Mouse (Mus musculus) regulatory T cell (primary cell): ENCODE results near the gene Slc6a16.
"Not testable (repeated sequence)": the region's sequence is repeated elsewhere in the genome, so short reads cannot be mapped to it uniquely, and the experiment has no call there.

Source experiments
- in situ Hi-C: fragments of 300-600 bp; cut with MboI, MseI; formaldehyde crosslinking; loops from one replicate; pipeline ENCODE4 v1.15.1; 2025; ENCODE audit warnings: high pct_unique_total_duplicates

Gene Slc6a16

DNA sequence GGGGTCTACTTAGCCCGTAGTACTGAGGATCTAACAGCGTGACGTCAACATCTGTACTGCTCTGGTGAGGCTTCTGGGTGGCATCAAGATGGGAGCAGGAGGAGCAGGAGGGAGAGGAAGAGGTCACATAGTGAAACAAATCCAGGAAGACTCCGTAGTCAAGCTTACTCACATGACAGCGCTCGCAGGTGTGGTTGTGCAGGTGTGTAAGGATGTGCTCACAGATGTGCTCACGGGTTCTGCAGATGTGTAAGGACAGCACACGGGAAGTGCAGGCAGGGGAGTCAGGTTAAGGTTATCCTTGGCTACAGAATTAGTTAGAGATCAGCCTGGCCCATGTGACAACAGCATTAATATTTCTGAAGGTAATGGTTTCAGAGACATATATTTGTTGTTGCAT, 12.9 kb downstream of the Slc6a16 start:
- in situ Hi-C loops: no loop called here

DNA sequence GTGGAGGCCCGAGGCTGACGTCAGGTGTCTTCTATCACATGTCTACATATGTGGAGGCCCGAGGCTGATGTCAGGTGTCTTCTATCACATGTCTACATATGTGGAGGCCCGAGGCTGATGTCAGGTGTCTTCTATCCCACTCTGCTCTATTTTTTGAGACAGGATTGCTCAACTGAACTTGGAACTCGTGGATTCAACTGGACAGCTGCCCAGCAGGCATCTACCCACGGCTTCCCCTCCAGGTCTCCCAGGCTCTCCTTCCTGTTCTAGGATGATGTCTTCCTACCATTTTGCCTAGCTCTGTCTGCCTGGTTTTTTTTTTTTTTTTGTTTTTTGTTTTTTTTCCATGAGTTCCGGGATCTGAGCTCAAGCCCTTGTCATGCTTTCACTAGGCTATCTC, 14.9 kb downstream of the Slc6a16 start:
- in situ Hi-C loops: not testable (repeated sequence)

- in situ Hi-C loops: no loop called here
Observed at GRCm38 (mm10) chr7:45257063-45257840, 16.4 kb downstream of the Slc6a16 start.

GRCm38 (mm10) chr7:45259281-45259680, 18.4 kb downstream of the Slc6a16 start:
- in situ Hi-C loops: no loop called here

GRCm38 (mm10) chr7:45262266-45262665, 21.4 kb downstream of the Slc6a16 start:
- in situ Hi-C loops: no loop called here

GRCm38 (mm10) chr7:45263006-45263607, 22.2 kb downstream of the Slc6a16 start:
- in situ Hi-C loops: no loop called here

DNA sequence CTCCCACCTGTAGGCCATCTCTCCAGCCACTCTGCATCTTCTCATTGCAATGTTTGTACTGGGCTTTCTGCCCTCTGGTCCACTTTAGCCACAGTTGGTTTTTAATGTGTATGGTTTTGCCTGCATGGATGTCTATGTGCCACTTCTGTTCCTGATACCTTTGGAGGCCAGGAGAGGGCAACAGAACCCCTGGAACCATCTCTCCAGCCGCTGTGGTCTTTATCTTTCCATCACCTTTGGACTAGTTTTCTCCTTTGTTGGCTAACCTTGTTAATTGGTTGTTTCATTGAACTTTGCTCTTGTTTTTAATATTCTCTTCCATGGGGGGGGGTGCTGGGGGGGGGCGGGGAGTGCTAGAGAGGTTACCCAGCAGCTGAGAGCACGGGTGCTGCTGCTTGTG, 23.5 kb downstream of the Slc6a16 start:
- in situ Hi-C loops: no loop called here

DNA sequence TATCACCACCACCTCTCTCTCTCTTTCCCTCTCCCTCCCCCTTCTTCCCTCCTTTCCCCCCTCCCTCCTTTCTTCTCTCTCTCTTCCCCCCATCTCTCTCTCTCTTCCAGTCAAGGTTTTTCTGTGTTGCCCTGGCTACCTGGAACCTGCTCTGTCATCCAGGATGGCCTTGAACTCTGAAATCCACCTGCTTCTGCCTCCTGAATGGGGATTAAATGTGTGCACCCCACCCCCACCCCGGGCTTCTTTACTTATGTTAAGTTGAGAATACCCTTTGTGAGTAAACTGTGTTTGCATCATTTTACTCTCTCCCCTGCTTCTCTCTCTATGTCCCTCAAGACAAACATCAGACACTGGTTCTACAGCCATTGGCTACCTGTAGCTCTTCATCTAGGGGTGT, 24.6 kb downstream of the Slc6a16 start:
- in situ Hi-C loops: no loop called here

- in situ Hi-C loops: loop anchor here (10.0 kb wide), 1 partner anchor 882 kb away; no protein-coding TSS in a partner anchor
Observed at GRCm38 (mm10) chr7:45272786-45273412, 32.0 kb downstream of the Slc6a16 start.

- in situ Hi-C loops: loop anchor here (10.0 kb wide), 1 partner anchor 881 kb away; no protein-coding TSS in a partner anchor
Observed at GRCm38 (mm10) chr7:45273672-45274071, 32.8 kb downstream of the Slc6a16 start.

DNA sequence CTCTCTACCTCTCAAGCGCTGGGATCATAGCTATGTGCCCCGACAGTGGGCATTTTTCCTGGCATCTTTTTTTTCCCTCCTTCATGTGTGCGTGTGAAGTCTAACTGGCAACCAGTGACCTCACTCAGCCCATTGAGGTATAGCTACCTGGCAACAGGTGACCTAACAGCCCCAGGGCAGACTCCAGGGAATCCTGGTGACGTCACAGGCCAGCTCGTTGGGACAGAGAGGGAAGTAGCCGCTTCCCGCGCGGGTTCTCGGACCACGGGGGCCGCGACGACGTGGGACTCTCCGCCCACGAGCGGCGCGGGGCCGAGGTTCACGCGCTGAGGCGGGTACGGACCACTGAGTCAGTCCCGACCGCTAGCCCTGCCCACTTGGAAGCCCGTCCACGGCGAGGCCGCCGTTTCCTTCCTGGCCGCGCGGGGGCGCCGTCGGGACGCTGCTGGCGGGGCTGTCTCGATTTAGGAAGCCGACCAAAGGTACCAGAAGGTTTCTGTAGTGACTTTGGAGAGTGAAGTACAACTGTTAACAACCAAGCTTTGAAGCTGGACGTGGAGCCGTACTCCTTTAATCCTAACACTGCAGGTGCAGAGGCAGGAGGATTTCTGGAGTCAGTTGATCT, 36.4 kb downstream of the Slc6a16 start, which contains the start of gene Slc6a21:
Slc6a21 (plus strand) TSS at position 378 of the 625 bp plus-strand sequence.
- in situ Hi-C loops: loop anchor here (10.0 kb wide), 1 partner anchor 878 kb away; no protein-coding TSS in a partner anchor

DNA sequence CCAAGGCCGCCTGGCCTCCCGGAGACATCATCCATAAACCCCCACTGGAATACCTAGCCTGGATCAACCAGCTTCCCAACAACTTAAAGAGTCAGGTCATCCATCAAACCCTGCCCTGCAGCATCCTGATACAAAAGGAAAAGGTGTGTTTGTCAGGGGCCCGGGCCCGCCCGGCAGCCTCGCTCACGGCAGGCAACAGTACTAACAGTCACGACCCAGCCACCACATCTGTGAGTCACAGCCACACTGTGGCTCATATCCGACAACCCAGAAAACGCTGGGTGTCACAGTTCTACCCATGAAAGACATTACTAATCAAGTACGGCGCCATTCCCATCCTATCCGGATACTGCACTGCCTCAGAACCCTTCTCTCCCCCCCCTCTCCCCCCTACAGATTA, 45.6 kb downstream of the Slc6a16 start:
- in situ Hi-C loops: no loop called here

GRCm38 (mm10) chr7:45296626-45297025, 55.7 kb downstream of the Slc6a16 start:
- in situ Hi-C loops: no loop called here

DNA sequence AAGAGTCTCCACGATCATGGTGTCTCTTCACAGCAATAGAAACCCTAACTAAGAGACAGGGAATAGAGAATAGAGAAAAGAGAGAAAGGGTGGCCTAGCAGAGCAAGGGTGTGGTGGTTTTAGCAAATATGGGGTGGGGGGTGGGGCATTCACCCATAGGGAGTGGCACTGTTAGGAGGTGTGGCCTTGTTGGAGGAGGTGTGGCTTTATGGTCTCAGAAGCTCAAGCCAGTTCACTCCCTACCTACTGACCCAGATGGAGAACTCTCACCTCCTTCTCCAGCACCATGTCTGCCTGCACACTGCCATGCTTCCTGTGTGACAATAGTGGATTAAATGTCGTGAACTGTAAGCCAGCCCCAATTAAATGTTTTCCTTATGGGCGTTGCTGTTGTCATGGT, 56.7 kb downstream of the Slc6a16 start:
- in situ Hi-C loops: no loop called here

DNA sequence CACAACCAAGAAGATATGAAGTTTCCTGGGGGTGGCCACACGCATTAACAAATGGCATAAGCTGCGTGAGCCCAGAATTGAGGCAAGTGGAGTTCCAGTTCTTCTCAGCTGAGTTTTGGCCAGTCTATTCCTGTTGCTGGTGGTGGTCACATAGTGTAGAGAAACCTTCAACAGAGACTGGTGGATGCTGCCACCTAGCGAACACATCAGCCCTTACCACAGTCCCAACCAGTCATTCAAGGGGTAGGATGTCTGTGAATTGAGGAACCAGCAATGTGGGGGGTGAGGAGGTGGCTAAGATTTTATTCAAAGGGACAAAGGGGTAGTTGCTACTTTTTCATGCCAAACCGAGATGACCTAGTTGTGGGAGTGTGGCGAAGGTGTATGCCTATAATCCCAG, 58.9 kb downstream of the Slc6a16 start:
- in situ Hi-C loops: loop anchor here (5.0 kb wide), 1 partner anchor 103 kb away; no protein-coding TSS in a partner anchor

DNA sequence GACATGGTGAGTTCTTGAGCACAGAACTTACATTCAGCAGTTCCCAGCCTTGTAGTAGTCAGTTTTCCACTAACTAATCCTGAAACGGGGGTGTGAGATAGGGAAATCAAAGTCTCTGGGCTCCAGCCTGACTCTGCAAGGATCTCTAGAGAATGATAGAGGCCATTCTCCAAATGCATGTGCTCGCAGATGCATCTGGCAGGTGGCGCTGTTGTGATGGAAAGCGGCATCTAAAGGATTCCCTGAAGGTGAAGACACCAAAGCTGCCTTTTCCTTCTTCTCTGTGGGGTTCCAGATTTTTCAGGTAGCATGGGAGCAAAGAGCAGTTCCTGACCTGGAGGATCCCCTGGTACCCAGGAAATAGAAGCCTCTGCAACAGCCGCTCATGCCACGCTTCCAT, 59.4 kb downstream of the Slc6a16 start:
- in situ Hi-C loops: loop anchor here (5.0 kb wide), 1 partner anchor 102 kb away; no protein-coding TSS in a partner anchor

DNA sequence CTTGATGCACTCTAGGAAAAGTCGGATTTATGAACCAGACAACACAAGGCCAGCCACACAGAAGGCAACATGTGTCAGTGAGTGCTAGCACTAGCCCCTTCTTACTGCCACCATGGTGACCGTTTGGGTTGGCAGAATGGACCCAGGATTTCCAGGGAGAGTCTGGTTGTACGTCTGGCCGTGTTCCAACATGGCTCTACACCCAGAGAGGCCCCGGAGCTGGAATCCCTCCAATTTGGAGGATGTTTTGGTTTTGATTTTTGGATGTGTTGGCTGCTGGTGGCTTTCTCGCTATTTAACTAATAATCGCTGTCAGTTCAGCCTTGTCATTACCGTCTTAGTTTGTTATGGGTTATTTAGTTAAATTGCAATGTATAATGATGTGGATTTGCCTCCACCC, 61.7 kb downstream of the Slc6a16 start:
- in situ Hi-C loops: loop anchor here (5.0 kb wide), 1 partner anchor 100 kb away; no protein-coding TSS in a partner anchor

DNA sequence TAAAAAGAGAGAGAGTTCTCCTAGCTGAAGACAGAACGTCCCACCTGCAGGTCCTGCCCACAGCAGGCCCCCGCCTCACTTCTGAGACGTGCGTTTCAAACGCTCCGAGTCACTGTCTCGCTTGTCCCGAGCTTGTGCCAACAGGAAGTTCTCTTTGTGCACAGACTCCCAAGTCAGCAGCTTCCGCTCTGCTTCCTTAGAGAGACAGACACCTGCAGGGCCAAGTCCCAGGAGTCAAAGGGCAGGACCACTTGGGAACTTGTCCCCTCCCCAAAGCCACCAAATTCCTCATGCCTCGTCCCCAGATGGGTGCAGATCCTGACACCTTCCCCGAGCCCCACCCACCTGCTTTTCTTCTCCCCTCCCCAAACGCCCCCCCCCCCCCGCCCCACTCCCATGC, 64.0 kb downstream of the Slc6a16 start:
- in situ Hi-C loops: loop anchor here (5.0 kb wide), 1 partner anchor 97 kb away; no protein-coding TSS in a partner anchor

DNA sequence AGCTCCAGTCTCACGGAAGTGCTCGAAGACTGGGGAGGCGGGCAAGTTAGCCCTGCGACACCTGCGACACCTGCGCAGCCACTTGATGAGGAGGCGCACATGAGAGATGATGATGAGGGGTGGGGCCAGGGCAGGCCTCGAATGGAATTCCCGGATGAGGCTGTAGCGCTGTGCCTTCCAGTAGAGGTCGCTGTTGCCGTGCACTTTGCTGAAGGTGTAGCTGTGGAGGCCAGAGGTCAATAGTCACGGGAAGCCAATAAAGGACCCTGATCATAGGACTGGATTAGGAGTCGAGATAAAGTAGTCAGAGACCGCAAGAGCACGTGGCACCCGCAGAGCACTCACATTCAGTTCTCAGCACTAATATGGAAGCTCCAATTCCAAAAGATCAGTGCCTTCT, 64.4 kb downstream of the Slc6a16 start:
- in situ Hi-C loops: no loop called here

DNA sequence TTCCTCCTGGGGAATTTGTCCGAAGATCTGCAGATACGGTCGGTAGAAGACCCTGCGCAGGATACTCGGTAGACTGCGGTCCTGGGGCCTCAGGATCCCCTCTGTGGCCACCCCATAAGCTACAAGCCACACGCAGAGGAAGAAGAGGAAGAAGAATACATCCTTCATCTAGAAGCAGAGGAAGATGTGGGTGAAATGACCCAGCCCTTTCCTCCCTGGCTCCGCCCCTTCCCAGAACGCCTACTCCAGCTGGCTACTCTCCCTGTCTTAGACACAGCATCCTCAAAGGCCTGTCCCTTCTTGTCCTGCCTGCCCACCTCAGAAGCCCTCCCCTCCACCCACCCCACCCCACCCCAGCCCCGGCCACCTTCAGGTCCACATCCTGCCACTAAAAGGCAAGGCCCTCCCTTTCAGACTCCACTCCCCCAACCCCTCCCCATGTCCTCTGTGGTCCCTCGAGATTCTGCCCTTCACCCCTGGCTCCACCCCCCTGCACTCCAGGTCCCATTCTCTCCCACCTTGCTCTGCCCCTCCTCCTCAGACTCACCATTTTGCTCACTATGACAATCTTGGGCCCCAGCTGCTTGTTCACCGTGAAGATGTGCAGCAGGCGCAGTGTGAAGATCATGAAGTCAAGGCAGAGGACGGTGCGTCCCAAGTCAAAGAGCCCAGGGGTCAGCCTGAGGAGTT, 67.8 kb downstream of the Slc6a16 start:
- in situ Hi-C loops: no loop called here

DNA sequence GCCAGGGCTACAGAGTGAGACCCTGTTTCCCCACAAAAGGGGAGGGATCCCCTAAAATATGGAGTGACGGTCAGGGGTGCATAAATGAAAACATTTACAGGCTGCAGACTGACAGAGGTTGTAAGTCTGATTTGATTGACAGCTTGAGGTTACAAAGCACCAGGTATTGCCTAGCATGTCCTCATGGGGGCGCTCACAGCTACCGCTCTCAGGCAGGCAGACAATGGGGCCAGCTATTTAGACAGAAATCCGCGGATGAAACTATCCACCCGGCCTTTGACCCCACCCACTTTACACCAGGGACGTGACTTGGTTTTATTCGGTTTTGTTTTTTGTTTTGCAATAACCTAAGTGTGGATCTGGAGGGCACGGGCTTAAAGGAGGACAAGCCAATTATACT, 68.6 kb downstream of the Slc6a16 start:
- in situ Hi-C loops: no loop called here
